Mouse (Mus musculus) CD4-positive, CD25-positive, alpha-beta regulatory T cell, adult 4 months (primary cell): ENCODE results near the gene Kcp. TPM values are rescaled to one million over a fixed set of nuclear protein-coding genes. Genes with fewer than 3 reads are reported as not detected.

Experiments used
- ATAC-seq: one replicate; pipeline ENCODE4 v1.8.0; 2017
- polyA plus RNA-seq, 2 experiments: library from polyadenylated mRNA; unstranded; fragments of 100-300 nt; shearing (Covaris generic); gene quantifications; one replicate each; pipeline ENCODE4 v1.2.1; 2017

Gene Kcp
- polyA plus RNA-seq, 2 experiments from 2014 or later: 0.38 TPM; not detected in 1

- no peak for ATAC-seq
Measured at GRCm38 (mm10) chr6:29449858-29450257, 57.9 kb downstream of the Kcp start.

GRCm38 (mm10) chr6:29445354-29445753 lies 62.4 kb downstream of the Kcp start:
- ATAC-seq: no peak

- peak; percentile 34 for ATAC-seq
Measured at GRCm38 (mm10) chr6:29444773-29445172, 63.0 kb downstream of the Kcp start.

GRCm38 (mm10) chr6:29439789-29440188 lies 68.0 kb downstream of the Kcp start:
- no peak for ATAC-seq

GRCm38 (mm10) chr6:29439251-29439650 lies 68.5 kb downstream of the Kcp start:
- ATAC-seq: no peak

GRCm38 (mm10) chr6:29436461-29436934 lies 71.3 kb downstream of the Kcp start:
- ATAC-seq: no peak

- ATAC-seq: no peak
Measured at GRCm38 (mm10) chr6:29435940-29436451, 71.8 kb downstream of the Kcp start.

- no peak for ATAC-seq
Measured at GRCm38 (mm10) chr6:29434911-29435691, 72.7 kb downstream of the Kcp start.

- ATAC-seq: no peak
Measured at GRCm38 (mm10) chr6:29433804-29434795, 73.7 kb downstream of the Kcp start.

- ATAC-seq: no peak
Measured at GRCm38 (mm10) chr6:29433038-29433803, 74.5 kb downstream of the Kcp start, which contains the start of gene Flnc. Gene Flnc (plus strand): TSS chr6:29433256.

- ATAC-seq: no peak
Measured at GRCm38 (mm10) chr6:29432676-29433037, 75.1 kb downstream of the Kcp start.

GRCm38 (mm10) chr6:29432156-29432555 lies 75.6 kb downstream of the Kcp start:
- no peak for ATAC-seq

- no peak for ATAC-seq
Measured at GRCm38 (mm10) chr6:29431473-29431872, 76.3 kb downstream of the Kcp start.

GRCm38 (mm10) chr6:29430681-29431420 lies 76.9 kb downstream of the Kcp start:
- ATAC-seq: no peak

- no peak for ATAC-seq
Measured at GRCm38 (mm10) chr6:29428171-29428570, 79.6 kb downstream of the Kcp start.

- ATAC-seq: no peak
Measured at GRCm38 (mm10) chr6:29426331-29426730, 81.4 kb downstream of the Kcp start.

- ATAC-seq: no peak
Measured at GRCm38 (mm10) chr6:29425118-29425517, 82.6 kb downstream of the Kcp start.
